Mouse (Mus musculus) MEL (cell line): ENCODE measurements around the gene Actr8. TPM values are rescaled to one million over a fixed set of nuclear protein-coding genes. Genes with fewer than 3 reads are reported as not detected.
A peak's percentile ranks its signal among the peaks of the same experiment; 100 is the strongest.

Source experiments
- DNase-seq: peaks from one replicate; pipeline ENCODE4 v3.0.0; 2011; ENCODE audit warnings: low read depth, low spot score
- H3K27ac ChIP-seq: 2 replicates; pipeline ENCODE4 v1.5.1; 2012; ENCODE audit warnings: low read depth, mild to moderate bottlenecking, control low read depth, low read length, moderate library complexity; ENCODE audit not compliant: control insufficient read depth
- H3K27me3 ChIP-seq, 2 experiments: fragments of 150-350 bp in 1 of 2; sonication (generic) in 1 of 2; 2 replicates each; pipeline ENCODE4 v1.6.1; 2012; ENCODE audit warnings: low read length in 2 of 2, mild to moderate bottlenecking in 2 of 2, improper control_type of control experiment in 1 of 2, moderate library complexity in 1 of 2; ENCODE audit not compliant: insufficient read depth in 2 of 2, control insufficient read depth in 1 of 2
- H3K36me3 ChIP-seq, 2 experiments: 2 replicates each; pipeline ENCODE4 v1.6.1; 2012 to 2014; ENCODE audit warnings: low read length in 2 of 2, improper control_type of control experiment in 1 of 2, inconsistent platforms in 1 of 2, mild to moderate bottlenecking in 1 of 2; ENCODE audit not compliant: insufficient read depth in 2 of 2, control insufficient read depth in 1 of 2
- H3K4me1 ChIP-seq, 2 experiments: fragments of 150-350 bp in 1 of 2; sonication (generic) in 1 of 2; 2 replicates each; pipeline ENCODE4 v1.6.1; 2012; ENCODE audit warnings: low read length in 2 of 2, improper control_type of control experiment in 1 of 2, mild to moderate bottlenecking in 1 of 2; ENCODE audit not compliant: insufficient read depth in 2 of 2, control insufficient read depth in 1 of 2
- H3K4me3 ChIP-seq, 2 experiments: fragments of 150-350 bp in 1 of 2; sonication (generic) in 1 of 2; 2 replicates each; pipeline ENCODE4 v1.5.1; 2012; ENCODE audit warnings: low read depth in 2 of 2, low read length in 2 of 2, mild to moderate bottlenecking in 2 of 2, moderate library complexity in 2 of 2, control low read depth in 1 of 2, improper control_type of control experiment in 1 of 2; ENCODE audit not compliant: control insufficient read depth in 1 of 2, insufficient read depth in 1 of 2
- H3K79me2 ChIP-seq: 2 replicates; pipeline ENCODE4 v1.6.1; 2012; ENCODE audit warnings: mild to moderate bottlenecking, low read length, moderate library complexity; ENCODE audit not compliant: control insufficient read depth, poor library complexity, insufficient read depth
- H3K9ac ChIP-seq: 2 replicates; pipeline ENCODE4 v1.6.1; 2012; ENCODE audit warnings: low read depth, mild to moderate bottlenecking, control low read depth, low read length, moderate library complexity; ENCODE audit not compliant: control insufficient read depth, poor library complexity, severe bottlenecking
- H3K9me3 ChIP-seq: fragments of 150-350 bp; sonication (generic); replicated peaks from 2 replicates; pipeline ENCODE4 v1.6.1; 2012; ENCODE audit warnings: mild to moderate bottlenecking, low read length, improper control_type of control experiment, moderate library complexity; ENCODE audit not compliant: insufficient read depth
- BHLHE40 ChIP-seq: IDR thresholded peaks from 2 replicates; pipeline ENCODE4 v1.6.1; 2012; ENCODE audit warnings: low read depth, mild to moderate bottlenecking, inconsistent platforms, low read length, improper control_type of control experiment, borderline replicate concordance
- E2F4 ChIP-seq: IDR thresholded peaks from 2 replicates; pipeline ENCODE4 v1.6.1; 2011; ENCODE audit warnings: low read depth, low read length, improper control_type of control experiment, borderline replicate concordance
- EP300 ChIP-seq, 2 experiments: IDR thresholded peaks; 2 replicates each; pipeline ENCODE4 v1.6.1; 2011; ENCODE audit warnings: improper control_type of control experiment in 2 of 2, low read length in 2 of 2, low read depth in 1 of 2, mild to moderate bottlenecking in 1 of 2
- GABPA ChIP-seq: IDR thresholded peaks from 2 replicates; pipeline ENCODE4 v1.6.1; 2012; ENCODE audit warnings: low read depth, mild to moderate bottlenecking, inconsistent platforms, low read length, improper control_type of control experiment, moderate library complexity
- GATA1 ChIP-seq: IDR thresholded peaks from 2 replicates; pipeline ENCODE4 v1.6.1; 2011; ENCODE audit warnings: low read depth, low read length, improper control_type of control experiment
- JUND ChIP-seq: IDR thresholded peaks from 2 replicates; pipeline ENCODE4 v1.6.1; 2011; ENCODE audit warnings: low read depth, mild to moderate bottlenecking, improper control_type of control experiment, low read length
- MAFK ChIP-seq: IDR thresholded peaks from 2 replicates; pipeline ENCODE4 v1.6.1; 2011; ENCODE audit warnings: low read depth, mild to moderate bottlenecking, low read length, improper control_type of control experiment, borderline replicate concordance
- MAX ChIP-seq: IDR thresholded peaks from 2 replicates; pipeline ENCODE4 v1.6.1; 2011; ENCODE audit warnings: low read length, improper control_type of control experiment
- MXI1 ChIP-seq: IDR thresholded peaks from 2 replicates; pipeline ENCODE4 v1.6.1; 2011; ENCODE audit warnings: mild to moderate bottlenecking, low read depth, low read length, improper control_type of control experiment
- POLR2AphosphoS5 ChIP-seq: IDR thresholded peaks from 2 replicates; pipeline ENCODE4 v1.6.1; 2012; ENCODE audit warnings: low read depth, borderline replicate concordance, mild to moderate bottlenecking, inconsistent platforms, low read length, moderate library complexity, mixed read lengths
- RCOR1 ChIP-seq: IDR thresholded peaks from 2 replicates; pipeline ENCODE4 v1.6.1; 2012; ENCODE audit warnings: low read depth, mild to moderate bottlenecking, inconsistent platforms, low read length, improper control_type of control experiment
- SMC3 ChIP-seq: IDR thresholded peaks from 2 replicates; pipeline ENCODE4 v1.6.1; 2011; ENCODE audit warnings: low read depth, low read length, improper control_type of control experiment
- TAL1 ChIP-seq: IDR thresholded peaks from 2 replicates; pipeline ENCODE4 v1.6.1; 2012; ENCODE audit warnings: mild to moderate bottlenecking, inconsistent platforms, low read length, moderate library complexity, mixed read lengths
- TCF12 ChIP-seq: IDR thresholded peaks from 2 replicates; pipeline ENCODE4 v1.6.1; 2014; ENCODE audit warnings: low read depth, mild to moderate bottlenecking, inconsistent platforms, low read length, improper control_type of control experiment, moderate library complexity
- USF2 ChIP-seq, 2 experiments: IDR thresholded peaks; 2 replicates each; pipeline ENCODE4 v1.6.1; 2011 to 2012; ENCODE audit warnings: improper control_type of control experiment in 2 of 2, low read length in 2 of 2, borderline replicate concordance in 1 of 2, inconsistent platforms in 1 of 2, low read depth in 1 of 2, mild to moderate bottlenecking in 1 of 2; ENCODE audit not compliant: insufficient read depth in 1 of 2
- ZC3H11A ChIP-seq: IDR thresholded peaks from 2 replicates; pipeline ENCODE4 v1.6.1; 2012; ENCODE audit warnings: low read depth, mild to moderate bottlenecking, inconsistent platforms, low read length, improper control_type of control experiment
- ZMIZ1 ChIP-seq: IDR thresholded peaks from 2 replicates; pipeline ENCODE4 v1.6.1; 2012; ENCODE audit warnings: low read depth, mild to moderate bottlenecking, inconsistent platforms, low read length, improper control_type of control experiment, moderate library complexity
- ZNF384 ChIP-seq: IDR thresholded peaks from 2 replicates; pipeline ENCODE4 v1.6.1; 2012; ENCODE audit warnings: low read depth, mild to moderate bottlenecking, inconsistent platforms, low read length, improper control_type of control experiment
- polyA plus RNA-seq, 2 experiments: library from polyadenylated mRNA; stranded (reverse) in 1 of 2; unstranded in 1 of 2; fragments of >175 nt in 1 of 2; fragments of >200 nt in 1 of 2; gene quantifications; 2 replicates each; pipeline versions ENCODE4 v1.2.1 to v1.2.4; 2012; ENCODE audit warnings: low replicate concordance in 2 of 2, low read depth in 1 of 2; ENCODE audit not compliant: insufficient read length in 2 of 2, insufficient read depth in 1 of 2, missing spikeins in 1 of 2
- total RNA-seq: library from RNA; depleted of rRNA; stranded (reverse); fragments of 300-350 nt; gene quantifications from 2 replicates; pipeline ENCODE4 v1.2.3, GENCODE M21; 2012

Gene Actr8
- total and polyA plus RNA-seq, 3 experiments: 31.0 to 36.4 TPM; not detected in 1

- no peaks in the 10 kb centered on the region for H3K9me3 ChIP-seq
- H3K9ac ChIP-seq: no peak overlapping the region
- H3K27ac ChIP-seq: no peak overlapping the region
- no peak for DNase-seq
- peaks cover 3 to 6% of the 10 kb centered on the region in 2 experiments; a peak in 3 of 4 replicates for H3K4me1 ChIP-seq
- TF ChIP-seq TCF12: no peak
- TF ChIP-seq SMC3: no peak
- TF ChIP-seq MAX: no peak
- TF ChIP-seq E2F4: no peak
- TF ChIP-seq MXI1: no peak
- TF ChIP-seq MAFK: no peak
- TF ChIP-seq TAL1: no peak
- TF ChIP-seq GABPA: no peak
- no peak for TF ChIP-seq POLR2AphosphoS5
- no peak overlapping the region for H3K4me3 ChIP-seq
- H3K36me3 ChIP-seq: peaks cover 0 to 6% of the 10 kb centered on the region in 2 experiments; a peak in 2 of 4 replicates
- no peaks in the 10 kb centered on the region for H3K27me3 ChIP-seq
- H3K79me2 ChIP-seq: no peaks in the 10 kb centered on the region
Measured at GRCm38 (mm10) chr14:30022471-30022870, 44.3 kb downstream of the Actr8 start.

DNA sequence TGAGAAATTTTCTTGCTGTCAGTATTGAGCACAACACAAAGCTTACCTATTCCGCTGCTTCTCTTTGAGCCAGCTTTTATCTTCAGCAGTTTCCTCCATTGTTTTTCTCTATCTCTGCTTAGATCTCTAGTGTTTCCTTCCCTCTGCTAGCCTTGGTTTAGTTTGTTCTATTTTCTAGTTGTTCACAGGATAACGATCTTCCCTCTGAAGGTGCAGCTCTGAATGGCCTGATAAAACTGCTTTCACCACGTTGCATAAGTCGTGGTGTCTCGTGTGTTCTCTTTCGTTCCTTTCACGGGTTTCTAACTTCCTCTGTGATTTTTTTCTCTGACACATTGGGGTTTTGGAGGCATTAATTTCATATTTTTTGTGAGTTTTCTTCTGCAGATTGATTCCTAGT is 46.2 kb downstream of the Actr8 start:
- Histone ChIP-seq H3K4me1 (peaks cover 3 to 6% of the 10 kb centered on the region in 2 experiments; a peak in 3 of 4 replicates), H3K27ac (no peak overlapping the region; the same call in 1 of the 2 replicates)
- peak; percentile 46 for DNase-seq
- TF ChIP-seq JUND: no peak
- peak; percentile 66 for TF ChIP-seq GATA1
- TF ChIP-seq BHLHE40: 0 out of 2 replicates have a peak, but pooled peaks have one; percentile 20
- TF ChIP-seq ZMIZ1: no peak
- peak; percentile 58; the same call in 1 of the 2 replicates for TF ChIP-seq RCOR1
- TF ChIP-seq E2F4: no peak
- no peak for TF ChIP-seq ZC3H11A
- TF ChIP-seq TCF12: peak; percentile 70; the same call in 1 of the 2 replicates
- TF ChIP-seq MXI1: peak; percentile 42; the same call in 1 of the 2 replicates
- peak; percentile 40 to 68; a peak in 3 of 4 replicates for TF ChIP-seq EP300 (IDR thresholded peaks at IDR 0.05; ENCODE audit: low read depth in 1 of 2, low read length in 2 of 2)
- TF ChIP-seq USF2 (IDR thresholded peaks at IDR 0.05; ENCODE audit: borderline replicate concordance in 1 of 2, insufficient read depth in 1 of 2, low read depth in 1 of 2, low read length in 2 of 2): no peak
- TF ChIP-seq ZNF384: no peak
- TF ChIP-seq, all 39 proteins: peak for 6
- peak overlapping the region in 1 of 2 experiments; percentile 58; a peak in 1 of 4 replicates for H3K4me3 ChIP-seq
- H3K9ac ChIP-seq: no peak overlapping the region
- H3K9me3 ChIP-seq: no peaks in the 10 kb centered on the region
- no peaks in the 10 kb centered on the region for H3K27me3 ChIP-seq
- peaks cover 0 to 6% of the 10 kb centered on the region in 2 experiments; a peak in 2 of 4 replicates for H3K36me3 ChIP-seq
- H3K79me2 ChIP-seq: no peaks in the 10 kb centered on the region
